Mouse (Mus musculus) skeletal muscle tissue, adult 2 months (tissue): ENCODE measurements around the gene Vmn1r44.
"Not testable (repeated sequence)": the region's sequence is repeated elsewhere in the genome, so short reads cannot be mapped to it uniquely, and the experiment has no call there.

Experiments used
- DNase-seq: peaks from one replicate; pipeline ENCODE4 v3.0.0-alpha.2; 2012; ENCODE audit warnings: low read depth, low spot score

Vmn1r44 gene

GRCm38 (mm10) chr6:89883360-89883759 is at the start of gene Vmn1r44:
TSS of gene Vmn1r44 (plus strand) at chr6:89883660.
- no peak for DNase-seq

- no peak for DNase-seq
Observed at GRCm38 (mm10) chr6:89857552-89857951, 25.9 kb upstream of the Vmn1r44 start.

GRCm38 (mm10) chr6:89859839-89860238 is 23.6 kb upstream of the Vmn1r44 start:
- no peak for DNase-seq

GRCm38 (mm10) chr6:89863792-89864191 is 19.7 kb upstream of the Vmn1r44 start:
- DNase-seq, result no peak

GRCm38 (mm10) chr6:89867276-89867675 is 16.2 kb upstream of the Vmn1r44 start:
- DNase-seq, result no peak

- no peak for DNase-seq
Observed at GRCm38 (mm10) chr6:89867976-89868375, 15.5 kb upstream of the Vmn1r44 start.

- DNase-seq, result not testable (repeated sequence)
Observed at GRCm38 (mm10) chr6:89876313-89876712, 7.1 kb upstream of the Vmn1r44 start, which contains the start of the genes Vmn1r42 and Vmn1r43. TSS of gene Vmn1r42 (minus strand) at chr6:89876413. TSS of gene Vmn1r43 (minus strand) at chr6:89876413.

- no peak for DNase-seq
Observed at GRCm38 (mm10) chr6:89876963-89877362, 6.5 kb upstream of the Vmn1r44 start.

GRCm38 (mm10) chr6:89880867-89881266 is 2.6 kb upstream of the Vmn1r44 start:
- DNase-seq, result no peak

GRCm38 (mm10) chr6:89883812-89884211 is 352 bp downstream of the Vmn1r44 start:
- no peak for DNase-seq

GRCm38 (mm10) chr6:89940498-89940897 is 57.0 kb downstream of the Vmn1r44 start, which contains the start of gene Vmn1r45:
TSS of gene Vmn1r45 (minus strand) at chr6:89940598.
- DNase-seq, result not testable (repeated sequence)

GRCm38 (mm10) chr6:89940926-89941325 is 57.5 kb downstream of the Vmn1r44 start:
- no peak for DNase-seq
